Mouse (Mus musculus): ENCODE measurements around the gene Vtcn1.
A peak's percentile ranks its signal among the peaks of the same experiment; 100 is the strongest.

Gene Vtcn1

GRCm38 (mm10) chr3:100857139-100857538 lies 31.9 kb downstream of the Vtcn1 start:
- DNase-seq = no peak

- no peak for DNase-seq
These were observed 33.2 kb downstream of the Vtcn1 start for GRCm38 (mm10) chr3:100858334-100859002.

GRCm38 (mm10) chr3:100861307-100862303 lies 36.3 kb downstream of the Vtcn1 start:
- no peak for DNase-seq

- no peak for DNase-seq
These were observed 41.7 kb downstream of the Vtcn1 start for GRCm38 (mm10) chr3:100866946-100867345.

GRCm38 (mm10) chr3:100877057-100877456 lies 51.8 kb downstream of the Vtcn1 start:
- DNase-seq = no peak

- DNase-seq = no peak
These were observed 56.1 kb downstream of the Vtcn1 start for GRCm38 (mm10) chr3:100881403-100881802.

- DNase-seq = no peak
These were observed 56.8 kb downstream of the Vtcn1 start for GRCm38 (mm10) chr3:100881843-100882634.

- DNase-seq = no peak
These were observed 64.0 kb downstream of the Vtcn1 start for GRCm38 (mm10) chr3:100889234-100889633.

- DNase-seq = no peak
These were observed 65.1 kb downstream of the Vtcn1 start for GRCm38 (mm10) chr3:100890406-100890805.

GRCm38 (mm10) chr3:100892383-100893335 lies 67.4 kb downstream of the Vtcn1 start:
- peak; percentile 20 to 21 for DNase-seq

- no peak for DNase-seq
These were observed 70.2 kb downstream of the Vtcn1 start for GRCm38 (mm10) chr3:100895500-100895899.

GRCm38 (mm10) chr3:100906128-100906527 lies 80.9 kb downstream of the Vtcn1 start:
- DNase-seq = no peak

- DNase-seq = peak in 1 of 2 experiments; percentile 39
These were observed 81.7 kb downstream of the Vtcn1 start for GRCm38 (mm10) chr3:100906916-100907315.

- DNase-seq = no peak
These were observed 83.3 kb downstream of the Vtcn1 start for GRCm38 (mm10) chr3:100908594-100908993.

GRCm38 (mm10) chr3:100910621-100911020 lies 85.4 kb downstream of the Vtcn1 start:
- no peak for DNase-seq

GRCm38 (mm10) chr3:100911026-100911425 lies 85.8 kb downstream of the Vtcn1 start:
- no peak for DNase-seq

- no peak for DNase-seq
These were observed 86.4 kb downstream of the Vtcn1 start for GRCm38 (mm10) chr3:100911498-100912213.

- peak; percentile 16 to 33 for DNase-seq
These were observed 91.6 kb downstream of the Vtcn1 start for GRCm38 (mm10) chr3:100916844-100917243.

- no peak for DNase-seq
These were observed 95.4 kb downstream of the Vtcn1 start for GRCm38 (mm10) chr3:100920611-100921140.

- DNase-seq = peak; percentile 99 to 100
These were observed 96.7 kb downstream of the Vtcn1 start, which contains the start of gene Trim45 for GRCm38 (mm10) chr3:100921825-100922505. Gene Trim45 (plus strand): TSS chr3:100922202.

Measured in kidney, adult 8-10 months (tissue).